Mouse (Mus musculus) kidney, adult 18-20 months (tissue): ENCODE results near the gene Kif21b.

Source experiments
- DNase-seq: peaks from one replicate; pipeline ENCODE4 v3.0.0; 2021

Kif21b gene

GRCm38 (mm10) chr1:136130951-136131558 is at the start of gene Kif21b:
Gene Kif21b, plus strand, starts transcription at chr1:136131389.
- peak; percentile 79 for DNase-seq

GRCm38 (mm10) chr1:136085988-136086685 is 45.1 kb upstream of the Kif21b start:
- no peak for DNase-seq

GRCm38 (mm10) chr1:136089368-136090165 is 41.6 kb upstream of the Kif21b start:
- DNase-seq, result no peak

- DNase-seq, result no peak
Measured at GRCm38 (mm10) chr1:136093726-136094125, 37.5 kb upstream of the Kif21b start.

- DNase-seq, result no peak
Measured at GRCm38 (mm10) chr1:136094807-136095206, 36.4 kb upstream of the Kif21b start.

- no peak for DNase-seq
Measured at GRCm38 (mm10) chr1:136102094-136102493, 29.1 kb upstream of the Kif21b start.

GRCm38 (mm10) chr1:136102551-136102950 is 28.6 kb upstream of the Kif21b start:
- DNase-seq, result no peak

GRCm38 (mm10) chr1:136102981-136103380 is 28.2 kb upstream of the Kif21b start:
- DNase-seq, result no peak

GRCm38 (mm10) chr1:136103696-136104095 is 27.5 kb upstream of the Kif21b start:
- DNase-seq, result no peak

GRCm38 (mm10) chr1:136104741-136105140 is 26.4 kb upstream of the Kif21b start:
- DNase-seq, result no peak

GRCm38 (mm10) chr1:136109464-136109863 is 21.7 kb upstream of the Kif21b start:
- no peak for DNase-seq

GRCm38 (mm10) chr1:136116183-136116582 is 15.0 kb upstream of the Kif21b start:
- DNase-seq, result peak; percentile 72

- DNase-seq, result no peak
Measured at GRCm38 (mm10) chr1:136117069-136117468, 14.1 kb upstream of the Kif21b start.

GRCm38 (mm10) chr1:136118875-136119274 is 12.3 kb upstream of the Kif21b start:
- DNase-seq, result no peak

- no peak for DNase-seq
Measured at GRCm38 (mm10) chr1:136119571-136120262, 11.5 kb upstream of the Kif21b start.

GRCm38 (mm10) chr1:136120263-136120603 is 11.0 kb upstream of the Kif21b start:
- DNase-seq, result no peak

- no peak for DNase-seq
Measured at GRCm38 (mm10) chr1:136120785-136121184, 10.4 kb upstream of the Kif21b start.

GRCm38 (mm10) chr1:136122030-136122429 is 9.2 kb upstream of the Kif21b start:
- DNase-seq, result no peak

GRCm38 (mm10) chr1:136126159-136126765 is 4.9 kb upstream of the Kif21b start:
- DNase-seq, result no peak

- peak; percentile 37 for DNase-seq
Measured at GRCm38 (mm10) chr1:136126895-136127294, 4.3 kb upstream of the Kif21b start.

- DNase-seq, result no peak
Measured at GRCm38 (mm10) chr1:136127856-136128255, 3.3 kb upstream of the Kif21b start.

- DNase-seq, result no peak
Measured at GRCm38 (mm10) chr1:136128416-136128815, 2.8 kb upstream of the Kif21b start.
